Mouse (Mus musculus): Measurements from ENCODE around the gene Ppp1r7.
"Not testable (repeated sequence)": the region's sequence is repeated elsewhere in the genome, so short reads cannot be mapped to it uniquely, and the experiment has no call there.

The Ppp1r7 gene

GRCm38 (mm10) chr1:93342648-93343503 is at the start of gene Ppp1r7, which contains the start of gene Pask:
Gene Ppp1r7 (plus strand): TSS chr1:93342854.
Gene Pask (minus strand): TSS chr1:93343482.
- peak; percentile 94 for DNase-seq (ENCODE audit: low read depth)

GRCm38 (mm10) chr1:93294491-93294890 is 48.2 kb upstream of the Ppp1r7 start:
- not testable (repeated sequence) for DNase-seq (ENCODE audit: low read depth)

- DNase-seq (ENCODE audit: low read depth): no peak
Observed at GRCm38 (mm10) chr1:93299791-93300190, 42.9 kb upstream of the Ppp1r7 start.

- no peak for DNase-seq (ENCODE audit: low read depth)
Observed at GRCm38 (mm10) chr1:93300578-93300977, 42.1 kb upstream of the Ppp1r7 start.

- peak; percentile 65 for DNase-seq (ENCODE audit: low read depth)
Observed at GRCm38 (mm10) chr1:93305581-93306337, 36.9 kb upstream of the Ppp1r7 start, which contains the start of gene Mterf4. Gene Mterf4 (minus strand): TSS chr1:93305915.

- no peak for DNase-seq (ENCODE audit: low read depth)
Observed at GRCm38 (mm10) chr1:93323973-93324372, 18.7 kb upstream of the Ppp1r7 start.

- DNase-seq (ENCODE audit: low read depth): no peak
Observed at GRCm38 (mm10) chr1:93326446-93326845, 16.2 kb upstream of the Ppp1r7 start.

GRCm38 (mm10) chr1:93334621-93335020 is 8.0 kb upstream of the Ppp1r7 start:
- no peak for DNase-seq (ENCODE audit: low read depth)

- peak; percentile 89 for DNase-seq (ENCODE audit: low read depth)
Observed at GRCm38 (mm10) chr1:93343504-93344047, 922 bp downstream of the Ppp1r7 start.

GRCm38 (mm10) chr1:93347176-93347575 is 4.5 kb downstream of the Ppp1r7 start:
- DNase-seq (ENCODE audit: low read depth): no peak

GRCm38 (mm10) chr1:93349701-93350100 is 7.0 kb downstream of the Ppp1r7 start:
- DNase-seq (ENCODE audit: low read depth): no peak

GRCm38 (mm10) chr1:93352724-93353123 is 10.1 kb downstream of the Ppp1r7 start:
- no peak for DNase-seq (ENCODE audit: low read depth)

GRCm38 (mm10) chr1:93362661-93363060 is 20.0 kb downstream of the Ppp1r7 start:
- no peak for DNase-seq (ENCODE audit: low read depth)

- peak; percentile 13 for DNase-seq (ENCODE audit: low read depth)
Observed at GRCm38 (mm10) chr1:93365641-93366040, 23.0 kb downstream of the Ppp1r7 start.

GRCm38 (mm10) chr1:93373665-93374064 is 31.0 kb downstream of the Ppp1r7 start, which contains the start of gene Ano7:
Gene Ano7 (plus strand): TSS chr1:93373930.
- no peak for DNase-seq (ENCODE audit: low read depth)

- no peak for DNase-seq (ENCODE audit: low read depth)
Observed at GRCm38 (mm10) chr1:93377307-93377706, 34.7 kb downstream of the Ppp1r7 start.

GRCm38 (mm10) chr1:93379117-93379516 is 36.5 kb downstream of the Ppp1r7 start:
- no peak for DNase-seq (ENCODE audit: low read depth)

GRCm38 (mm10) chr1:93387198-93387597 is 44.5 kb downstream of the Ppp1r7 start:
- no peak for DNase-seq (ENCODE audit: low read depth)

- DNase-seq (ENCODE audit: low read depth): no peak
Observed at GRCm38 (mm10) chr1:93388906-93389305, 46.3 kb downstream of the Ppp1r7 start.

- DNase-seq (ENCODE audit: low read depth): no peak
Observed at GRCm38 (mm10) chr1:93401191-93402052, 58.8 kb downstream of the Ppp1r7 start.

- DNase-seq (ENCODE audit: low read depth): peak; percentile 18
Observed at GRCm38 (mm10) chr1:93403403-93403802, 60.7 kb downstream of the Ppp1r7 start.

Data from c-Kit-positive CD71-negative TER-119-negative erythroid progenitor cells, embryonic 14.5 days (primary cell).